Mouse (Mus musculus): ENCODE measurements around the gene Utp3. TPM values are rescaled to one million over a fixed set of nuclear protein-coding genes. Genes with fewer than 3 reads are reported as not detected.

Utp3 gene
- polyA plus RNA-seq, 1 experiment: 108 TPM

DNA sequence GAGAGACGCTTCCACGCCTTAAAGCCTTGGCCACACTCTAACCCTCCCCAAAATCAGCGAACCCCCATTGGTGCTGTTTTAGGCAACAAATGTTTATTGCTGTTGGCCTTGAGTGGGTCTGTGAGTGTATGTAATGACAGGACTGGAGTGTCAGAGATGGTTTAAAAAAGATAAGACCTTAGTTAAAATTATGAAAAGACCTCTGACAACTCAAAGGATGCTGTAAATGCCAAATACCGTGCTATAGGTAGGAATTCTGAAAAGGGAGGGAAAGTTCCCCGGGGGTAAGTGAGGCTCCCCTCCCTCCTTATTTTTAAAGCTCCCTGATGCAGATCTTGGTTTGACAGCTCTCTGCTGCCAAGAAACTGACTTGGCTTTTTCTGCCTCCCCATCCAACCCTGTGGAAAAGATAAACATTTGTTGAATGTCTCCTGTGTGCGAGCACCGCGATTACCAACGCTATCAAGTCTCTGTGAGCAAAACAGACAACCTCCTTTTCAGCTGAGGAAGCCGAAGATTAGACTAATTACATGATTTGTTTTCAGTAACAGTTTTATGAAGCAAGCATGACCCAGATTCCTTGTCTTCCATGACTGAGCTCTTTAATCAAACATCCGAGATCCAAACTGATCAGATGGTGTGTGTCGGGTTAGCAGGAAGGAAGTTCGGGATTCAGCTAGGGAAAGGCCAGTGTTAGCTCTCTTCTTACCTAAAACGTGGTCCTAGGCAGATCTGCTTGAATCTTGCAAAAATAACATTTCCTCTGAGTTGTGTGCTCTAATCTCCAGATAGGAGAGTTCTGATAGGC lies 12.0 kb downstream of the Utp3 start:
- H3K27ac ChIP-seq (ENCODE audit: insufficient read depth, low read length): no peak overlapping the region
- H3K9me3 ChIP-seq (replicated peaks; ENCODE audit: control insufficient read depth, insufficient read depth, low read length, poor library complexity, severe bottlenecking): no peaks in the 10 kb centered on the region
- H3K9ac ChIP-seq (ENCODE audit: low read depth, poor library complexity, severe bottlenecking): peak overlapping the region; percentile 95
- H3K4me3 ChIP-seq (ENCODE audit: low read depth, low read length): peak overlapping the region; percentile 91
- TF ChIP-seq POLR2A (IDR thresholded peaks at IDR 0.05; ENCODE audit: insufficient read depth, low read length) (no peak), CTCF (IDR thresholded peaks at IDR 0.05; ENCODE audit: low read depth, low read length) (no peak), EP300 (IDR thresholded peaks at IDR 0.05; ENCODE audit: insufficient read depth, low read depth, low read length) (no peak)
- no peaks in the 10 kb centered on the region for H3K27me3 ChIP-seq (ENCODE audit: control insufficient read depth, insufficient read depth, low read length, poor library complexity, severe bottlenecking)
- no peaks in the 10 kb centered on the region for H3K36me3 ChIP-seq (ENCODE audit: control insufficient read depth, insufficient read depth, low read length, poor library complexity, severe bottlenecking)
- H3K4me1 ChIP-seq (ENCODE audit: control insufficient read depth, insufficient read depth, low read length): no peaks in the 10 kb centered on the region

GRCm38 (mm10) chr5:88569541-88569940 lies 15.3 kb downstream of the Utp3 start:
- H3K27me3 ChIP-seq (ENCODE audit: control insufficient read depth, insufficient read depth, low read length, poor library complexity, severe bottlenecking): no peaks in the 10 kb centered on the region; the same call in 1 of the 2 replicates
- H3K4me1 ChIP-seq (ENCODE audit: control insufficient read depth, insufficient read depth, low read length): no peaks in the 10 kb centered on the region
- no peak overlapping the region for H3K27ac ChIP-seq (ENCODE audit: insufficient read depth, low read length)
- no peaks in the 10 kb centered on the region for H3K36me3 ChIP-seq (ENCODE audit: control insufficient read depth, insufficient read depth, low read length, poor library complexity, severe bottlenecking)
- no peak overlapping the region for H3K9ac ChIP-seq (ENCODE audit: low read depth, poor library complexity, severe bottlenecking)
- H3K9me3 ChIP-seq (replicated peaks; ENCODE audit: control insufficient read depth, insufficient read depth, low read length, poor library complexity, severe bottlenecking): no peaks in the 10 kb centered on the region
- TF ChIP-seq EP300 (IDR thresholded peaks at IDR 0.05; ENCODE audit: insufficient read depth, low read depth, low read length) (no peak), POLR2A (IDR thresholded peaks at IDR 0.05; ENCODE audit: insufficient read depth, low read length) (no peak), CTCF (IDR thresholded peaks at IDR 0.05; ENCODE audit: low read depth, low read length) (no peak)
- no peak overlapping the region for H3K4me3 ChIP-seq (ENCODE audit: low read depth, low read length)

DNA sequence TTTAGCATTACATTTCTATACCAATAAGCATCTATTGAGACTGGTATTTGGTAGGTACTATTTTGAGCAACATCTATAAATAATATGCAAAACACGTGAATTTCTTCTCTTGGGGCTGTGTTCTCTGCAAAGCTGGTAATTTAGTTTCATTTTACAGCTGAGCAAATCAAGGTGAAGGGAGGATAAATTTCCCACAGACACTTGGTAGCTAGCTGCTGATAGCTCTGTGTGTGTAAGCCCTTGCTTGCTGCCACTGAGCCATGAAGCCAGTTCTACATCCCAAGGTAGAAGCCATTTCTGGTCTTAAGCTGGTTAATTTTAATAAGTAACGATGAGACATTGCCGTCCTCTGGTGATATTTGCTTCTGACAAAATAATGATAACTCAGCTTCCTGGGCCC lies 20.6 kb downstream of the Utp3 start:
- Histone ChIP-seq H3K9ac (ENCODE audit: low read depth, poor library complexity, severe bottlenecking) (no peak overlapping the region), H3K4me3 (ENCODE audit: low read depth, low read length) (no peak overlapping the region), H3K9me3 (replicated peaks; ENCODE audit: control insufficient read depth, insufficient read depth, low read length, poor library complexity, severe bottlenecking) (no peaks in the 10 kb centered on the region), H3K27ac (ENCODE audit: insufficient read depth, low read length) (no peak overlapping the region), H3K36me3 (ENCODE audit: control insufficient read depth, insufficient read depth, low read length, poor library complexity, severe bottlenecking) (no peaks in the 10 kb centered on the region), H3K4me1 (ENCODE audit: control insufficient read depth, insufficient read depth, low read length) (no peaks in the 10 kb centered on the region), H3K27me3 (ENCODE audit: control insufficient read depth, insufficient read depth, low read length, poor library complexity, severe bottlenecking) (no peaks in the 10 kb centered on the region; the same call in 1 of the 2 replicates)
- no peak for TF ChIP-seq CTCF (IDR thresholded peaks at IDR 0.05; ENCODE audit: low read depth, low read length)
- TF ChIP-seq POLR2A (IDR thresholded peaks at IDR 0.05; ENCODE audit: insufficient read depth, low read length): no peak
- no peak for TF ChIP-seq EP300 (IDR thresholded peaks at IDR 0.05; ENCODE audit: insufficient read depth, low read depth, low read length)

DNA sequence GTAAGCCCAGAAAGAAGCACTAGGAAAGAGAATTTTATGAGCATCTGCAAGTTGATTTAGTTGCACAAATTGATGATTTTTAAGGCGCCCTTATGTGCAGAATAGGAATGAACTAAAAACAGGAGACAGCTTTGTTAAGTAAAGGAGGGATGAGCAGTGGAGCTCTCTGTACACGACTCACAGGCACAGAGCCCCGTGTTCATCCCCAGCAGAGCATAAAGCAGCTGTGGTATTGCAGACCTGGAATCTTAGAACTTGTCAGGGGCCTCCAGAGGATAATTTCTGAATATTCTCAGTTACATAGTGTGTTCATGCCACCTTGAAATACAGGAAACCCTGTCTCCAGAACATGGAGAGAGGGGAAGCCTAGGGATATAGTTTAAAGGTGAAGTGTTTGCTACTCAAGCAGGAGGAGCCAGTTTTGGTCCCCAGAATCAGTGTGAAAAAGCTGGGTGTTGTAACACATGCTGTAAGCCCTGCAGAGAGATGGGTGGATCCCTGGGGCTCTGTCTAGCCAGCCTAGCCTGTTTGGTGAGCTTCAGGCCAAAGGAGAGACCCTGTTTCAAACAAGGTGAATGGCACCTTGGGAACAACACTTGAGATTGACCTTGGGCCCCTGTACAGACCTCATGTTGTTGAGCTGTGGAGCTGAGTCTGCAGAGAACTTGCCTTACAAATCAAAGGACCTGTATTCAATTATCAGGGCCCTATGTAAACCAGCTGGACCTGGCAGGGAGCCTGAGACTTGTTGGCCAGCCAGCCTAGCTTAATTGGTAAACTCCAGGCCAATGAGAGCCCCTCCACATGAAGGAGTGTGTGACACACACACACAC lies 21.5 kb downstream of the Utp3 start:
- no peaks in the 10 kb centered on the region; the same call in 1 of the 2 replicates for H3K27me3 ChIP-seq (ENCODE audit: control insufficient read depth, insufficient read depth, low read length, poor library complexity, severe bottlenecking)
- TF ChIP-seq EP300 (IDR thresholded peaks at IDR 0.05; ENCODE audit: insufficient read depth, low read depth, low read length): peak; percentile 68; the same call in 1 of the 2 replicates
- no peak for TF ChIP-seq CTCF (IDR thresholded peaks at IDR 0.05; ENCODE audit: low read depth, low read length)
- no peak overlapping the region for H3K4me3 ChIP-seq (ENCODE audit: low read depth, low read length)
- 0 out of 2 replicates have a peak overlapping the region, but pooled peaks have one; percentile 28 for H3K27ac ChIP-seq (ENCODE audit: insufficient read depth, low read length)
- H3K9ac ChIP-seq (ENCODE audit: low read depth, poor library complexity, severe bottlenecking): no peak overlapping the region
- H3K36me3 ChIP-seq (ENCODE audit: control insufficient read depth, insufficient read depth, low read length, poor library complexity, severe bottlenecking): no peaks in the 10 kb centered on the region
- no peaks in the 10 kb centered on the region for H3K4me1 ChIP-seq (ENCODE audit: control insufficient read depth, insufficient read depth, low read length)
- no peaks in the 10 kb centered on the region for H3K9me3 ChIP-seq (replicated peaks; ENCODE audit: control insufficient read depth, insufficient read depth, low read length, poor library complexity, severe bottlenecking)

- Histone ChIP-seq H3K9me3 (replicated peaks; ENCODE audit: control insufficient read depth, insufficient read depth, low read length, poor library complexity, severe bottlenecking) (no peaks in the 10 kb centered on the region), H3K27me3 (ENCODE audit: control insufficient read depth, insufficient read depth, low read length, poor library complexity, severe bottlenecking) (no peaks in the 10 kb centered on the region), H3K9ac (ENCODE audit: low read depth, poor library complexity, severe bottlenecking) (no peak overlapping the region), H3K4me1 (ENCODE audit: control insufficient read depth, insufficient read depth, low read length) (no peaks in the 10 kb centered on the region), H3K27ac (ENCODE audit: insufficient read depth, low read length) (no peak overlapping the region), H3K4me3 (ENCODE audit: low read depth, low read length) (no peak overlapping the region), H3K36me3 (ENCODE audit: control insufficient read depth, insufficient read depth, low read length, poor library complexity, severe bottlenecking) (no peaks in the 10 kb centered on the region)
- TF ChIP-seq CTCF (IDR thresholded peaks at IDR 0.05; ENCODE audit: low read depth, low read length): no peak
- TF ChIP-seq POLR2A (IDR thresholded peaks at IDR 0.05; ENCODE audit: insufficient read depth, low read length): no peak
- TF ChIP-seq EP300 (IDR thresholded peaks at IDR 0.05; ENCODE audit: insufficient read depth, low read depth, low read length): no peak
These were observed 26.4 kb downstream of the Utp3 start for GRCm38 (mm10) chr5:88580681-88581080.

Data from ES-Bruce4 (cell line).